17 mouse cellular contexts compared by ENCODE assay signal in the genomic region with DNA sequence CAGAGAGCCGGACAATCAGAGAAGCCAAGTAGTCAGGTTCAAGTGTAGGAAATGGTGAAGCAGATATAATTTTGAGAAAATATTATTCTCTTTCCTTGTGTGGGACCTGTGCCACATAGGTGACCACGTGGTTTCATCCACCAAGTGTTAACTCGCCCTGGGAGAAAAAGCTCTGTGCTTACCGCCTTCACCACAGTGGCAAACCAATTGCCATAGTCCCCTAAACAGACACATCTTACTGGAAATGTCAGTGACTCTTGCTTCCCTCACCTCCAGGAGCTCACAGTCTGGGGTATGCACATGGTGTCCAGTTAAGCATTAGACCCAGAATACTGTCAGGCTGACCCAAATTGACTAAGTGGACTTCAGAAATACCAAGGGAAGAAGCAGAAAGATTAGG.
DNase-seq lines count a peak whose midpoint lies in the region; ATAC-seq lines count a peak whose summit lies in the region.
"Had no signal": no experiment of that assay in that cellular context is flagged by ENCODE, and none has a peak within 500 bp of the region (broad histone marks: within the 10 kb centered on the region; RNA-seq: fewer than 3 reads in every experiment).

No protein-coding gene starts in this region.

- H3K4me1 ChIP-seq in forebrain, embryonic 15.5 days = peaks cover 85% of the 10 kb centered on the region
- peaks cover 19% of the 10 kb centered on the region for H3K4me1 ChIP-seq in forebrain, embryonic 11.5 days (replicated peaks; ENCODE audit: control insufficient read depth, insufficient read depth, low read length)
- peaks cover 35% of the 10 kb centered on the region for H3K4me1 ChIP-seq in heart, embryonic 16.5 days (ENCODE audit: control insufficient read depth, insufficient read depth, low read length)
- H3K4me1 ChIP-seq in heart, embryonic 12.5 days (replicated peaks) = peaks cover 71% of the 10 kb centered on the region
- H3K4me1 ChIP-seq in embryonic facial prominence, embryonic 10.5 days = peaks cover 78% of the 10 kb centered on the region

- no peaks in the 10 kb centered on the region for H3K27me3 ChIP-seq in forebrain, embryonic 15.5 days
- no peaks in the 10 kb centered on the region for H3K27me3 ChIP-seq in forebrain, embryonic 11.5 days (ENCODE audit: control insufficient read depth, insufficient read depth, low read length)
- H3K27me3 ChIP-seq in heart, embryonic 16.5 days (ENCODE audit: control insufficient read depth, insufficient read depth, low read length) = no peaks in the 10 kb centered on the region
- no peaks in the 10 kb centered on the region for H3K27me3 ChIP-seq in heart, embryonic 12.5 days (replicated peaks)
- H3K27me3 ChIP-seq in embryonic facial prominence, embryonic 10.5 days (replicated peaks; ENCODE audit: low read depth, poor library complexity, severe bottlenecking) = no peaks in the 10 kb centered on the region
- H3K27me3 ChIP-seq: hindbrain, embryonic 15.5 days had no signal

- ATAC-seq in forebrain, embryonic 15.5 days (replicated peaks) = no peak
- ATAC-seq in forebrain, embryonic 11.5 days (replicated peaks; ENCODE audit: low FRiP score) = no peak
- no peak for ATAC-seq in heart, embryonic 16.5 days (replicated peaks; ENCODE audit: extremely low read depth, insufficient read depth, low FRiP score)
- ATAC-seq in heart, embryonic 12.5 days (ENCODE audit: insufficient number of reproducible peaks, low FRiP score) = no peak
- ATAC-seq: inflammation-experienced regulatory T-cells, adult 6 months; intestine, postnatal 0 days had no signal

- H3K9me3 ChIP-seq in forebrain, embryonic 15.5 days = no peaks in the 10 kb centered on the region
- no peaks in the 10 kb centered on the region for H3K9me3 ChIP-seq in forebrain, embryonic 11.5 days (ENCODE audit: control insufficient read depth, low read length)
- H3K9me3 ChIP-seq in heart, embryonic 16.5 days (replicated peaks; ENCODE audit: control insufficient read depth, low read length) = no peaks in the 10 kb centered on the region
- H3K9me3 ChIP-seq in heart, embryonic 12.5 days (replicated peaks) = no peaks in the 10 kb centered on the region
- no peaks in the 10 kb centered on the region for H3K9me3 ChIP-seq in embryonic facial prominence, embryonic 10.5 days
- H3K9me3 ChIP-seq: hindbrain, embryonic 15.5 days had no signal

- no peak overlapping the region for H3K4me3 ChIP-seq in forebrain, embryonic 15.5 days
- no peak overlapping the region for H3K4me3 ChIP-seq in forebrain, embryonic 11.5 days (ENCODE audit: low read depth, low read length)
- H3K4me3 ChIP-seq in heart, embryonic 16.5 days (ENCODE audit: low read length) = no peak overlapping the region
- H3K4me3 ChIP-seq in heart, embryonic 12.5 days = no peak overlapping the region
- H3K4me3 ChIP-seq in embryonic facial prominence, embryonic 10.5 days = no peak overlapping the region
- H3K4me3 ChIP-seq: hindbrain, embryonic 15.5 days had no signal

- no peak overlapping the region for H3K4me2 ChIP-seq in forebrain, embryonic 15.5 days (replicated peaks)
- no peak overlapping the region for H3K4me2 ChIP-seq in forebrain, embryonic 11.5 days (ENCODE audit: low read depth, low read length, severe bottlenecking)
- no peak overlapping the region for H3K4me2 ChIP-seq in heart, embryonic 16.5 days (ENCODE audit: low read depth, low read length)
- no peak overlapping the region for H3K4me2 ChIP-seq in heart, embryonic 12.5 days
- H3K4me2 ChIP-seq: hindbrain, embryonic 15.5 days had no signal

- WGBS in forebrain, embryonic 15.5 days = 80% methylated on average over 4 of the region's 4 CpGs
- WGBS in forebrain, embryonic 11.5 days = 79% methylated on average over 4 of the region's 4 CpGs
- 79% methylated on average over 4 of the region's 4 CpGs for WGBS in heart, embryonic 16.5 days
- 73% methylated on average over 4 of the region's 4 CpGs for WGBS in heart, embryonic 12.5 days
- WGBS in embryonic facial prominence, embryonic 10.5 days = 90% methylated on average over 4 of the region's 4 CpGs

- no peak overlapping the region for H3K9ac ChIP-seq in forebrain, embryonic 15.5 days (replicated peaks)
- no peak overlapping the region for H3K9ac ChIP-seq in forebrain, embryonic 11.5 days (ENCODE audit: low read length)
- no peak overlapping the region for H3K9ac ChIP-seq in heart, embryonic 16.5 days (ENCODE audit: low read length)
- no peak overlapping the region for H3K9ac ChIP-seq in heart, embryonic 12.5 days
- H3K9ac ChIP-seq: hindbrain, embryonic 15.5 days had no signal

- H3K27ac ChIP-seq in forebrain, embryonic 15.5 days (replicated peaks) = peak overlapping the region; percentile 32; the same call in 1 of the 2 replicates
- H3K27ac ChIP-seq in forebrain, embryonic 11.5 days (ENCODE audit: low read depth, low read length) = no peak overlapping the region
- H3K27ac ChIP-seq in heart, embryonic 16.5 days (ENCODE audit: low read length) = peak overlapping the region; percentile 14; the same call in 1 of the 2 replicates
- no peak overlapping the region for H3K27ac ChIP-seq in heart, embryonic 12.5 days (ENCODE audit: poor library complexity, severe bottlenecking)
- H3K27ac ChIP-seq in embryonic facial prominence, embryonic 10.5 days (replicated peaks) = 0 out of 2 replicates have a peak overlapping the region, but pooled peaks have one; percentile 10
- H3K27ac ChIP-seq: hindbrain, embryonic 15.5 days had no signal

- DNase-seq in forebrain, embryonic 11.5 days (ENCODE audit: low spot score) = no peak
- no peak for DNase-seq in embryonic facial prominence, embryonic 10.5 days (ENCODE audit: low spot score)
- DNase-seq in kidney, postnatal 10 days = no peak
- DNase-seq: adrenal gland, adult 2 months; adrenal gland, postnatal 25 days; cerebellum, adult 18-20 months; cerebellum, adult 9-11 months; cerebellum, postnatal 36 days; gastrocnemius, postnatal 36 days; heart, adult 11 months; heart, postnatal 36 days had no signal

- no peaks in the 10 kb centered on the region for H3K36me3 ChIP-seq in forebrain, embryonic 15.5 days
- no peaks in the 10 kb centered on the region for H3K36me3 ChIP-seq in forebrain, embryonic 11.5 days (ENCODE audit: control insufficient read depth, insufficient read depth, low read length)
- no peaks in the 10 kb centered on the region for H3K36me3 ChIP-seq in heart, embryonic 16.5 days (ENCODE audit: control insufficient read depth, insufficient read depth)
- no peaks in the 10 kb centered on the region for H3K36me3 ChIP-seq in heart, embryonic 12.5 days
- H3K36me3 ChIP-seq in embryonic facial prominence, embryonic 10.5 days (replicated peaks) = peaks cover 19% of the 10 kb centered on the region
- H3K36me3 ChIP-seq: hindbrain, embryonic 15.5 days had no signal

Comparison
In these comparisons a context has a peak if more than half of its experiments do, and no peak if none do; other contexts are left out.
1. H3K27ac ChIP-seq: peak in forebrain, embryonic 15.5 days (single experiment), heart, embryonic 16.5 days (single experiment) and embryonic facial prominence, embryonic 10.5 days (single experiment); none in forebrain, embryonic 11.5 days (single experiment) and heart, embryonic 12.5 days (single experiment).